Mouse (Mus musculus): ENCODE data around the gene Vrk1.

Vrk1 gene

DNA sequence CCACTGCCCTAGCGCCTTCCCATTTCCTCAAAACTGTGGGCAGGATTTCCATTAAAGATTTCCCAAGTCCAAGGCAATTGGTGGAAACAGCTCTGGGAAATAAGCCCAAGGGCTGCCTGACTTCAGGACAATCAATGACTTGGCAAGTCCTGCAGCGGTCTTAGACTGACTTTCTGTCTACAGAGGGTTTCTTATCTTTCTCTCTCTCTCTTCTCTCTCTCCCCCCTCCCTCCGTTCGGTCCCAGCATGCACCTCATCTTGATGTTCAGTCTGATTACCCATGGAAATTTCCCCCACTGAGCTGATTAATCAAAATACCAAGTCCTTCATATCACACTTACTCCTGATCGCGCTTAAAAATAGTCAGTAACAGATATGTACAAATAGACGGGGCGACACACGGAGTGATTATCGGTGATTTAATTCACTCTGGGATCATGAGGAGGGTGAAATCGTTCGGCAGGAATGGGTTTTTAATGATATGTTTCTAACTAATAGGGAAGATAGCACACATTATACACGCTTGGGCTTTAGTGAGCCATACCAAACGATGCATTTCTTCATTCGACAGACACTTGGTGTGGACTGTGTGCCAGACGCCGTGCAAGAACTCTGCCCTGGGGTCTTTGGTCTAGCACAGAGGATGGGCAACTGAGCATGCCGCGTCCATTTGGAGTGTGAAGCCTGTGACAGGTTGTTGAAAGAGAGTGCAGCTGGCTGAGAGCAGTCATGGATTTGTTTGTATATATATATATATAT is 12.8 kb upstream of the Vrk1 start:
- WGBS = 71% methylated on average over 19 of the region's 19 CpGs

GRCm38 (mm10) chr12:106001775-106002174 is 8.3 kb upstream of the Vrk1 start:
- WGBS = 48% methylated on average over 8 of the region's 8 CpGs

DNA sequence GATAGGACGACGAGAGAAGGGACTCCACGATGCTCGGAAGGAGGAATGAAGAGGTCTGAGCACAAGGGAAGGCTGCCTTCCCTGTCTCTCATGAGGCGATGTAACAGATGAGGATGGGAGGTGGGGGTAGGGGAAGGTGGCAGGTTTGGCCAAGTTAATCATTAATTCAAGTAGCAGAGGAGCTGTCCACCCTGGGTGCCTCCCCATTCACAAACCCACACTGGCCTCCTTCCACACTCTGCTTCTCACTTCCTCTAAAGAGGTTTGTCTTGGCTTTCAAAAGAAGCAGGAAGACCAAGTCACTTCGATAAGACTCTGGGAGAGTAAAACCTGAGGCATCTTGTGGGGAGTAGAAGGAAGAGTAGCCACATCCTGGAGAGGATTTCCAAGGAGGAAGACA is 5.3 kb upstream of the Vrk1 start:
- 78% methylated on average over 6 of the region's 6 CpGs for WGBS

GRCm38 (mm10) chr12:106006218-106006617 is 3.8 kb upstream of the Vrk1 start:
- WGBS = 86% methylated on average over 6 of the region's 6 CpGs

- 55% methylated on average over 22 of the region's 22 CpGs for WGBS
These were observed 1.5 kb upstream of the Vrk1 start for GRCm38 (mm10) chr12:106008348-106009050.

- WGBS = 71% methylated on average over 12 of the region's 12 CpGs
These were observed 732 bp upstream of the Vrk1 start for GRCm38 (mm10) chr12:106009122-106009870.

- 84% methylated on average over 2 of the region's 2 CpGs for WGBS
These were observed 2.1 kb downstream of the Vrk1 start for GRCm38 (mm10) chr12:106012161-106012560.

GRCm38 (mm10) chr12:106016265-106017012 is 6.4 kb downstream of the Vrk1 start:
- 74% methylated on average over 12 of the region's 12 CpGs for WGBS

DNA sequence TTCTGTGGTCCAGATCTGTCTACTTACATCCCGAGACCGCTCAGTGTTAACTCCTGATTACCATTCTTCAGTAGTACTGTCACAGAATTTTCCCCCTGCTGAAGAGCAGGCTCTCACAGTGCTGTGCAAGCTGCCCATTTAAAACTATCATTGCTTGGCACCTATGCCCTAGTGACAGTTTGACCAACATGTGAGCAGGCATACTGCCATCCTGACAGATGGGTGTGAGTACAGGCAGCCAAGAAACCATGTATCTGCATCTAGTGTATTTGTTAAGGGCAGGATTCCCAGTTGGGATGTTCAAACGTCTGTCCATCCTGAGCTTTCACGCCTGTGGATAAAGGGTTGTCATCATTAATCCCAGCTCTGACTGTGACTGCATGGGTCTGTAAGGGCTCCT is 10.0 kb downstream of the Vrk1 start:
- WGBS = 57% methylated on average over 4 of the region's 4 CpGs

- WGBS = 87% methylated on average over 9 of the region's 9 CpGs
These were observed 13.6 kb downstream of the Vrk1 start for GRCm38 (mm10) chr12:106023652-106024051.

GRCm38 (mm10) chr12:106025416-106025815 is 15.4 kb downstream of the Vrk1 start:
- 78% methylated on average over 6 of the region's 6 CpGs for WGBS

DNA sequence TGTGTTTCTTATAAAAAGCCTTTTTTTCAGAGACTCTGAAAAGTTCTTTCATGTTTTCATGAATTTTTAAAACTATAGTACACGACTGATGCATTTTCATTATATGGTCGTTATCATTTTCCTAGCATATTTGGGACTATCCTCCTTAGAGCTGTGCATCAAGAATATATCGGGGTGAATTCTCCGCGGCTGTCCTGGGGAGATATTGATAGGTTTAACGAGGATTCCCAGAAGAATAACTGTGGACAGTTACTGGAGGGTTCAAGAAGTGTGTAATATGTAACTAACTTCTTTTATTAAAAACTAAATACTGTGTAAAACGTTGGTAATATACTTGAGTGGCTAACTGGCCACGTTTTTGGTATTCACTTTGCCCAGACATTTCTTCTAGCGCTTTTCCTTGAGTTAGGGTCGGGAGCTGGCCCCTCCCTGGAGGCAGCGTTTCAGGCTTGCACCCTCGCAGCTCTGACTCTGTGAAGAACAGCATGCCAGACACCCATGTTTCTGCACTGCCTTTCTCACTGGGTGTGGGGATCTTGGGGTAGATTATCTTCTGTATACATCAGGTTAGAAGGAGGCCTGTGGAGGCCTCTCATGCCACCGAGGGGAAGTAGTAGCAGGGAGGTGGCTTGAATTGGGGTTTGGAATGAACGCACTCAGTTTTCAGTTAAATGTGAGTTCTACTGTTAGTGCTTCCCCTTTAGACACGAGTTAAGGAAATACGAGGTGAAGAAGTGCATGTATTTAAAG is 16.5 kb downstream of the Vrk1 start:
- WGBS = 77% methylated on average over 16 of the region's 16 CpGs

- 55% methylated on average over 5 of the region's 5 CpGs for WGBS
These were observed 17.3 kb downstream of the Vrk1 start for GRCm38 (mm10) chr12:106027372-106027771.

DNA sequence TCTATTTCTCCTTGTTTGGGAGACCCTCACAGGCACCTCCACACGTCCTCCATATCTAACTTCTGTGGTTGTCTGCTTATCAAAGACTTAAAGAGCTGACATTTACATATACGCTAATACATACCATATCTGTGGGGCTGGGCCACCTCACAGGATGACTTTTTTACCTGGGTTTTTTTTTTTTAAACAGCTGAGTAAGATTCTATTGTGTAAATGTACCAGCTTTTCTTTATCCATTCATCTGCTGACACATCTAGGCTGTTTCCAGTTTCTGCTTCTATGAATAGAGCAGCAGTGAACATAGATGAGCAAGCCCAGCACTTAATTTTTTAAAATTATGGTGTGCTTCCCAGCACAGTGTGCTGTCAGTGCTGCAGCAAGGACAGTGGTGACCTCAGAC is 19.6 kb downstream of the Vrk1 start:
- WGBS = 73% methylated on average over 2 of the region's 2 CpGs

- 73% methylated on average over 7 of the region's 7 CpGs for WGBS
These were observed 20.2 kb downstream of the Vrk1 start for GRCm38 (mm10) chr12:106030146-106030745.

- 59% methylated on average over 7 of the region's 7 CpGs for WGBS
These were observed 20.8 kb downstream of the Vrk1 start for GRCm38 (mm10) chr12:106030796-106031195.

- 75% methylated on average over 9 of the region's 9 CpGs for WGBS
These were observed 21.9 kb downstream of the Vrk1 start for GRCm38 (mm10) chr12:106031916-106032315.

DNA sequence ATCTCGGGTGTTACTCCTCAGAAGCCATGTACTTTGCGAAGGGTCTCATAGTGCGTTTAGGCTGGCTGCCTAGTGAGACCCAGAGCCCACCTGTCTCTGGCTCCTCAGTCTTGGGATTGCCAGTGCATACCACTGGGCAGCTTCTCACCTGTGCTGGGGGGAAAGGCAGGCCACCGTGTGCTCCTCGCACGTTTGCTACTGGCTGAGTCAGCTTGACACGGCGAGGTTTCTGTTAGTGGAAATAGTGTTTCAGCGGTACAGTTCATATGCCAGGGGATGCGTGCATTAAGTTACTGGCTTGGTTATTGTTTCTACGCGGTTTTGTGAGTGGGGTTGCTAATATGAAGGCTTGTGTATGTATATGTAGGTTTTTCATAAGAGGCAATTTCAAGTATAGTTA is 22.3 kb downstream of the Vrk1 start:
- 91% methylated on average over 12 of the region's 12 CpGs for WGBS

- 54% methylated on average over 7 of the region's 7 CpGs for WGBS
These were observed 24.2 kb downstream of the Vrk1 start for GRCm38 (mm10) chr12:106034267-106034666.

DNA sequence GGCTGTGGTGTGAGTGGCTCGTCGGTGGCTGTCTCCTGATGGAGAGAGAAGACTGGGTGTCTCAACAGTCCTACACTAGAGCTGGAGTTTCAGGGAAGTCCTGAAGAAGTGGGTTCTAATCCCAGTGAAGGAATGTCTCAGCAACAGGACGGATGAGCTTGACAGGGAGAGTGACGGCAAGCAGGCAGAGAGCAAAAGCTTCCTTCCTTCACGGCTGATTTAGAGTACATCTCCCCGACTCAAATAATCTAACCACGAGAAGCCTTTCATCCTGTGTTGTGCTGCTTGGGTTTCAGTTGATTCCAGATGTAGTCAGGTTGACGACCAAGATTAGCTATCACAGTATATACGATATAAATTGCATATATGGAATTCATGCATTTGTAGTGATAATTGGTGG is 24.7 kb downstream of the Vrk1 start:
- WGBS = 85% methylated on average over 9 of the region's 9 CpGs

DNA sequence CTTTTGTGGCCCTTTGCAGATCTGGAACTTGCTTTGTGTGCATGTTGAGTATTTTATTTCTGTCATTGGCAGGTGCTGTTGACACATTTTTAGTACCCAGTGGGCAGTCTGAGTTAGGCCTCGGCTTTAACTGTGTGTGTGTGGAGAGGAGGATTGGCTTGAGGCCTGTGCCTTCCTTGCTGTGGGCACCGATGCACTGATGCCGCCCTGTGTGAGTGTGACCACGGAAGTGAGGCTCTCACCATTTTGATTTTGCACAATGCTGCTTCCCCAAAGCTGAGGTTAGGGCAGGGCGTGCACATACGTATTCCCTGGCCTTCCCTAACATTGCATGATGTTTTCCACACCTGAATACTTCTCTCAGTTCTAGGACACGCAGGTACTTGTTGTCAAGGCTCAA is 30.2 kb downstream of the Vrk1 start:
- 75% methylated on average over 7 of the region's 7 CpGs for WGBS

Data from cerebral cortex, adult 2 months (tissue).